Mouse (Mus musculus) neural tube, embryonic 15.5 days (tissue): ENCODE results near the gene Rap1gap. TPM values are rescaled to one million over a fixed set of nuclear protein-coding genes. Genes with fewer than 3 reads are reported as not detected.

Experiments
- ATAC-seq: fragments of 200-750 bp; cut with Nextera tagmentation; 2 replicates; pipeline ENCODE4 v1.8.0; 2017; ENCODE audit warnings: mild to moderate bottlenecking, moderate TSS enrichment, moderate library complexity; ENCODE audit not compliant: low FRiP score
- H3K27ac ChIP-seq: fragments of 300-500 bp; sonication (generic); replicated peaks from 2 replicates; pipeline ENCODE4 v1.5.1; 2015; ENCODE audit warnings: mild to moderate bottlenecking, inconsistent platforms
- H3K27me3 ChIP-seq: fragments of 300-500 bp; sonication (generic); replicated peaks from 2 replicates; pipeline ENCODE4 v1.6.1; 2015; ENCODE audit warnings: inconsistent platforms
- H3K36me3 ChIP-seq: fragments of 300-500 bp; sonication (generic); 2 replicates; pipeline ENCODE4 v1.6.1; 2015; ENCODE audit warnings: inconsistent platforms
- H3K4me1 ChIP-seq: fragments of 300-500 bp; sonication (generic); 2 replicates; pipeline ENCODE4 v1.6.1; 2015; ENCODE audit warnings: inconsistent platforms
- H3K4me2 ChIP-seq: fragments of 300-500 bp; sonication (generic); 2 replicates; pipeline ENCODE4 v1.6.1; 2015; ENCODE audit warnings: inconsistent platforms, mild to moderate bottlenecking, moderate library complexity
- H3K4me3 ChIP-seq: fragments of 300-500 bp; sonication (generic); replicated peaks from 2 replicates; pipeline ENCODE4 v1.5.1; 2015; ENCODE audit warnings: mild to moderate bottlenecking, inconsistent platforms
- H3K9ac ChIP-seq: fragments of 300-500 bp; sonication (generic); replicated peaks from 2 replicates; pipeline ENCODE4 v1.6.1; 2015; ENCODE audit warnings: mild to moderate bottlenecking, inconsistent platforms
- H3K9me3 ChIP-seq: fragments of 300-500 bp; sonication (generic); replicated peaks from 2 replicates; pipeline ENCODE4 v1.6.1; 2016; ENCODE audit warnings: inconsistent platforms
- WGBS: fragments of 180-500 bp; shearing (Covaris S2); methylation state at CpG from one replicate; pipeline ENCODE4 v1.1.7; 2015; ENCODE audit warnings: mixed read lengths; 5-methylcytosine and 5-hydroxymethylcytosine counted together
- polyA plus RNA-seq: library from polyadenylated mRNA; unstranded; fragments of >200 nt; fragmentation: Nextera tagmentation; extraction: Ambion mirVana; gene quantifications from 2 replicates; pipeline ENCODE4 v1.2.1, GENCODE M21; 2015

Rap1gap gene
- polyA plus RNA-seq, 1 experiment from 2014 or later = 106 TPM

DNA sequence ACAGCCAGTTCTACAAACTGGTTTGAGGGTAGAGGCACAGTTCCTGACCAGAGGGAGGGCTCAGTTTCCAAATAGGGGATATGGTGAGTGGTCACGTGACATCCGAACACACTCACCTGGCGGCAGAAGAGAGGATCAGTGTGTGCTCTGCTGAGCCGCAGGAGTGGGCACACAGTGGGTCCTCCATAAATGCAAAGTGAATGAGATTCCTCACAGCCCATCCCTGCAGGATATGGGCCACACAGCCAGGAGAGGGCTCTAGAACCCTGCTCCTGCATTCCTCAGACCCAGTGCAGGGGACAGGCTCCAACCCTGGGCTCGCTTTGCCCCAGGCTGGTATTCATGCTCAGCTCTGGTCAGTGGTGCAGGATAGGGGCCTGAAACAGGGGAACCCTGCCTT is 68.9 kb downstream of the Rap1gap start:
- Histone ChIP-seq H3K9ac (no peak overlapping the region), H3K27ac (no peak overlapping the region), H3K4me2 (no peak overlapping the region), H3K27me3 (peaks cover 7% of the 10 kb centered on the region; the same call in 1 of the 2 replicates), H3K36me3 (no peaks in the 10 kb centered on the region), H3K4me1 (peaks cover 26% of the 10 kb centered on the region), H3K9me3 (no peaks in the 10 kb centered on the region), H3K4me3 (no peak overlapping the region)
- WGBS = 74% methylated on average over 5 of the region's 5 CpGs
- no peak for ATAC-seq

DNA sequence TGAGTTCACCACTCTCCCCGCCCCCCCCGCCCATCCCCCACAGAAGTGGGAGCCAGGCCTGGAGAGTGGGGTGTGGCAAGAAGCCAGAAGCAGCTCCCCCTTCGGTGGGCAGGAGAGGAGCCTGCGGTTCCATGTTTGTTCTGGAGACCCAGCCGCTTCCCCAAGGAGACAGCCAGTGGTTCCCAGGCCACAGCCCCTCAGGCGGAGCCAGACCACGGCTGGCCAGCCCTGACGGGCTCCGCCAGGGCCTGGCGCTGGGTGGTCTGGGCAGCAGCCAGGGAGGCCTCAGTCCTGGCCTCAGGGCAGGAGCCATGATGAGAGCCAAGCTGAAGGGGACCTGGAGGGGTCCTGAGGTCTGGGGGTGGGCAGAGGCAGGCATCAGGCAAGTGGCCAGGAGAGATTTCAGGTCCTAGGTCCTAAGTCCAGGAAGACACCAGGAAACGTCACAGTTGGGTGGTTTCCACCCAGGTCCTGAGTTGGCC is 71.7 kb downstream of the Rap1gap start:
- Histone ChIP-seq H3K4me1 (peaks cover 16% of the 10 kb centered on the region), H3K27ac (no peak overlapping the region), H3K27me3 (no peaks in the 10 kb centered on the region), H3K4me2 (no peak overlapping the region), H3K9ac (no peak overlapping the region), H3K9me3 (no peaks in the 10 kb centered on the region), H3K4me3 (no peak overlapping the region), H3K36me3 (no peaks in the 10 kb centered on the region)
- 47% methylated on average over 11 of the region's 11 CpGs for WGBS
- no peak for ATAC-seq

DNA sequence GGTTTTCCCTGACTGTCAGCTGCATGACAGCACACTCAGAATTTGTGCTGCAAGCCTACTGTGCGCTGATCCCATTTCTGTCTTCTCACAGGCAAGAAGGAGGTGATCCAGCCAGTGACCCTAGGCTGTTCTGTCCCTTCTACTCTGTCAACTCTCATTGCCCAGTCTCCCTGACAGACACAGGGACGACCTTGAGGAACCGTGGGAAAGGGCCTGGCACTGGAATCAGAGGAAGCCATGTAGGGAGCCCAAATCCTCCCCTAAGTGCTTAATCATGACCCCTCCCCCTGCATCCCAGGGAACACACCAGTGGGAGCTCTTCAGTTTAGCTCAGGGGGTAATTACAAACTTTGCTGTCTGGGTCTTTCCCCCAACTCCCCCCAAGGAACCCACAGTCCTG is 73.2 kb downstream of the Rap1gap start:
- Histone ChIP-seq H3K36me3 (no peaks in the 10 kb centered on the region), H3K27me3 (no peaks in the 10 kb centered on the region), H3K4me3 (no peak overlapping the region), H3K27ac (no peak overlapping the region), H3K4me2 (no peak overlapping the region), H3K9ac (no peak overlapping the region), H3K9me3 (no peaks in the 10 kb centered on the region), H3K4me1 (peaks cover 16% of the 10 kb centered on the region)
- 70% methylated on average over 3 of the region's 3 CpGs for WGBS
- no peak for ATAC-seq

- 55% methylated on average over 9 of the region's 9 CpGs for WGBS
- no peaks in the 10 kb centered on the region for H3K36me3 ChIP-seq
- H3K27ac ChIP-seq = 0 out of 2 replicates have a peak overlapping the region, but pooled peaks have one; percentile 24
- peaks cover 16% of the 10 kb centered on the region for H3K4me1 ChIP-seq
- no peaks in the 10 kb centered on the region for H3K9me3 ChIP-seq
- H3K27me3 ChIP-seq = no peaks in the 10 kb centered on the region
- H3K9ac ChIP-seq = no peak overlapping the region
- ATAC-seq = peak; percentile 71; the same call in 1 of the 2 replicates
- 0 out of 2 replicates have a peak overlapping the region, but pooled peaks have one; percentile 12 for H3K4me3 ChIP-seq
- peak overlapping the region; percentile 53 for H3K4me2 ChIP-seq
Observed at GRCm38 (mm10) chr4:137739151-137739923, 74.8 kb downstream of the Rap1gap start.

GRCm38 (mm10) chr4:137740350-137740749 is 75.8 kb downstream of the Rap1gap start:
- Histone ChIP-seq H3K27me3 (no peaks in the 10 kb centered on the region), H3K4me3 (no peak overlapping the region), H3K27ac (no peak overlapping the region), H3K9me3 (no peaks in the 10 kb centered on the region), H3K4me1 (peaks cover 16% of the 10 kb centered on the region), H3K9ac (no peak overlapping the region), H3K36me3 (no peaks in the 10 kb centered on the region), H3K4me2 (no peak overlapping the region)
- 90% methylated on average over 7 of the region's 7 CpGs for WGBS
- no peak for ATAC-seq

DNA sequence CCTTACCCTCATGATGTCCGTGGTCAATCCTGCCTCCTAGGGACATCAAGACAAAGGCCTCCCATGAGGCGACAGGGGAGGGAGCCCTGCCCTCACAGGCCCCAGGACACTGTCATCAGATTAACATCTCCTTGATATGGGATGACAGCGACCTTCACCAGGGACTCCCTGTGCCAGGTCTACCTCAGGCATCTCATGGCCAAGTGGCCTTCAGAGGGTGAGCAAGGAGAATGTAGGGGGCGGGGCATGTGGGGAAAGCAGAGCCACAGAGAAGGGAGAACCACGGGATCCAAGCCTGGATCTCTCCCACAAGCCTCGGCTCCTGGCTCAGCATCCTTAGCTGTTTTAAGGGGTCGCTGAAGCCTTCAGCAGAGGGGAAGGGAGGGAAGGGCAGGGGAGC is 79.3 kb downstream of the Rap1gap start:
- Histone ChIP-seq H3K4me3 (no peak overlapping the region), H3K36me3 (no peaks in the 10 kb centered on the region), H3K27me3 (no peaks in the 10 kb centered on the region), H3K4me2 (no peak overlapping the region), H3K9ac (no peak overlapping the region), H3K9me3 (no peaks in the 10 kb centered on the region), H3K27ac (no peak overlapping the region), H3K4me1 (peaks cover 11% of the 10 kb centered on the region)
- WGBS = 72% methylated on average over 7 of the region's 7 CpGs
- no peak for ATAC-seq

DNA sequence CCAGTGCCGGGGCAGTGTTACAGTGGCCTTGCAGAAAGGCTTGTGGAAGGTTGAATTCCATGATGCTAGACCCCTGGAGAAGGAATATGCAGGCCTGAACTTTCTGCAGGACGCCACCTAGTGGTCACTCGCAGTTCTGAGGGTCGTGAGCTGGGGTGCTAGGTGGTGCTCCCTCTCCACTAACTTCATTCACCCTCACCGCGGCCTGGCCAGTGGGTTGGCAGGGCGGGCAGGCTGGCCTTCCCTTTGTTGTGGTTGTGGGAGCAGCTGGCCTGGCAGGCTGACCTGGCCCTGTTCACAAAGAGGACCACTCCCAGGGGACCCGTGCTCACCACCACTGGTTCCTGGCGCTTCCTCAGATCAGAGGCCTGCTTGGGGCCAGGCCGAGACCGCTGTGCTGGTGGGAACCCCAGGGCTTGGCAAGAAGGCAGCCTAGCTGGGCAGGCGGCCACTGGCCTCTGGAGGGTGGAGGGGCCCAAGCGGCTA is 80.0 kb downstream of the Rap1gap start:
- peak; percentile 32; the same call in 1 of the 2 replicates for ATAC-seq
- Histone ChIP-seq H3K4me3 (no peak overlapping the region), H3K4me1 (peaks cover 9% of the 10 kb centered on the region), H3K36me3 (no peaks in the 10 kb centered on the region), H3K9ac (no peak overlapping the region), H3K4me2 (no peak overlapping the region), H3K27ac (no peak overlapping the region), H3K27me3 (no peaks in the 10 kb centered on the region), H3K9me3 (no peaks in the 10 kb centered on the region)
- WGBS = 59% methylated on average over 13 of the region's 13 CpGs

GRCm38 (mm10) chr4:137747091-137747490 is 82.6 kb downstream of the Rap1gap start:
- no peak for ATAC-seq
- 90% methylated on average over 9 of the region's 9 CpGs for WGBS
- H3K27ac ChIP-seq = no peak overlapping the region
- peaks cover 16% of the 10 kb centered on the region; the same call in 1 of the 2 replicates for H3K4me1 ChIP-seq
- no peaks in the 10 kb centered on the region for H3K36me3 ChIP-seq
- H3K9ac ChIP-seq = no peak overlapping the region
- no peaks in the 10 kb centered on the region for H3K27me3 ChIP-seq
- H3K9me3 ChIP-seq = no peaks in the 10 kb centered on the region
- H3K4me2 ChIP-seq = no peak overlapping the region
- no peak overlapping the region for H3K4me3 ChIP-seq

DNA sequence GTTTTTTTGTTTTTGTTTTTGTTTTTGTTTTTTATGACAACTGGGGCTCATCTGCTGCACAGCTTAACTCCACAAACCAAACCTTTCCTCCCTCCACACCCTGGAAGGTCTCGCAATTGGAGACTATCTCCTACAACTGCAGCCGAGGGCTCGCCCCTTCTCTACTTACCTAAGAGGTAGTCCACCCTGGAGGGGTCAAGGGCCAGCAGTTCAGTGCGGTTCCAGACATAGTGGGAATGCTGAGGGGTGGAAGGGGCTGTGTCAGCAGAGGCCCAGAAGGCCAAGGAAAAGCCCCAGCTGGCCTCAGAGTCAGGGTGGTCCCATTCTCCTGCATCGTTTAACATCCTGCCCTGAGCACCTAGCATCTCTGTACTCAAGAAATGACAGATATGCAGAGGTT is 83.1 kb downstream of the Rap1gap start:
- no peaks in the 10 kb centered on the region for H3K9me3 ChIP-seq
- 87% methylated on average over 5 of the region's 5 CpGs for WGBS
- H3K9ac ChIP-seq = no peak overlapping the region
- H3K27ac ChIP-seq = no peak overlapping the region
- H3K36me3 ChIP-seq = no peaks in the 10 kb centered on the region
- H3K4me2 ChIP-seq = no peak overlapping the region
- no peak overlapping the region for H3K4me3 ChIP-seq
- ATAC-seq = no peak
- H3K4me1 ChIP-seq = peaks cover 16% of the 10 kb centered on the region; the same call in 1 of the 2 replicates
- H3K27me3 ChIP-seq = no peaks in the 10 kb centered on the region

- ATAC-seq = no peak; the same call in 1 of the 2 replicates
- no peaks in the 10 kb centered on the region for H3K9me3 ChIP-seq
- H3K4me2 ChIP-seq = no peak overlapping the region
- peaks cover 16% of the 10 kb centered on the region; the same call in 1 of the 2 replicates for H3K4me1 ChIP-seq
- H3K27ac ChIP-seq = no peak overlapping the region
- no peaks in the 10 kb centered on the region for H3K27me3 ChIP-seq
- WGBS = 53% methylated on average over 4 of the region's 4 CpGs
- H3K9ac ChIP-seq = no peak overlapping the region
- H3K36me3 ChIP-seq = no peaks in the 10 kb centered on the region
- no peak overlapping the region for H3K4me3 ChIP-seq
Observed at GRCm38 (mm10) chr4:137748726-137749125, 84.2 kb downstream of the Rap1gap start.

- WGBS = 75% methylated on average over 9 of the region's 9 CpGs
- Histone ChIP-seq H3K36me3 (no peaks in the 10 kb centered on the region), H3K4me3 (no peak overlapping the region), H3K9ac (no peak overlapping the region), H3K9me3 (no peaks in the 10 kb centered on the region), H3K4me1 (peaks cover 16% of the 10 kb centered on the region; the same call in 1 of the 2 replicates), H3K27ac (no peak overlapping the region), H3K27me3 (no peaks in the 10 kb centered on the region), H3K4me2 (no peak overlapping the region)
- ATAC-seq = no peak
Observed at GRCm38 (mm10) chr4:137749680-137750079, 85.2 kb downstream of the Rap1gap start.

DNA sequence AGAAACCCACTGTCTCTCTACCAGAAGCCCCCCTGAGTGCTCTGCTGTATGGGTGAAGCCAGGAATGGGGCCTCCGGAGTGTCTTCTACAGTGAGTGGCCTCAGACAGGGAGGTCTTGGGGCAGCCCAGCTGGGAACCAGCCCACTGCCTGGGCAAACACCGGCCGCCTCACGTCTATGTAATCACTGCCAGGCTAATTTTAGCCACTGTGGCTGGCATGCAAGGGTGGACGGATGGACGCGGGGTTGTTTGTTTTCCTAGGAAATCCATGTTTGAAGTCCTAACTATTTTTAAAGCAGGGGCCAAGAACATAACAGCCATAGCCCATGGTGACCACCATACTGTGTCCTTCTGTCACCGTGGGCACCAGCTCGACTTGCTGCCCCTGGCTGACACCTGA is 85.6 kb downstream of the Rap1gap start:
- no peak for ATAC-seq
- Histone ChIP-seq H3K9me3 (no peaks in the 10 kb centered on the region), H3K27ac (no peak overlapping the region), H3K36me3 (no peaks in the 10 kb centered on the region), H3K9ac (no peak overlapping the region), H3K4me1 (peaks cover 16% of the 10 kb centered on the region; the same call in 1 of the 2 replicates), H3K4me3 (no peak overlapping the region), H3K4me2 (no peak overlapping the region), H3K27me3 (no peaks in the 10 kb centered on the region)
- 85% methylated on average over 9 of the region's 9 CpGs for WGBS
